Mouse (Mus musculus) liver, embryonic 14.5 days (tissue): ENCODE measurements around the gene Muc2.

Source experiments
- CTCF ChIP-seq: IDR thresholded peaks from 2 replicates; pipeline ENCODE4 v1.5.1; 2016; ENCODE audit warnings: antibody characterized with exemption, low read depth, control low read depth
- EP300 ChIP-seq: IDR thresholded peaks from 2 replicates; pipeline ENCODE4 v1.6.1; 2016; ENCODE audit warnings: antibody characterized with exemption, low read depth

- TF ChIP-seq CTCF (no peak), EP300 (no peak)
These were observed 47.8 kb upstream of the Muc2 start for GRCm38 (mm10) chr7:141642375-141642774.
